Mouse (Mus musculus) cerebellum, adult 11 months (tissue): ENCODE data around the gene Ppp1r16b.

Experiments
- DNase-seq: peaks from one replicate; pipeline ENCODE4 v3.0.0; 2022

The Ppp1r16b gene

GRCm38 (mm10) chr2:158665098-158665497, at the start of gene Ppp1r16b:
Gene Ppp1r16b (plus strand): TSS chr2:158665398.
- no peak for DNase-seq

DNA sequence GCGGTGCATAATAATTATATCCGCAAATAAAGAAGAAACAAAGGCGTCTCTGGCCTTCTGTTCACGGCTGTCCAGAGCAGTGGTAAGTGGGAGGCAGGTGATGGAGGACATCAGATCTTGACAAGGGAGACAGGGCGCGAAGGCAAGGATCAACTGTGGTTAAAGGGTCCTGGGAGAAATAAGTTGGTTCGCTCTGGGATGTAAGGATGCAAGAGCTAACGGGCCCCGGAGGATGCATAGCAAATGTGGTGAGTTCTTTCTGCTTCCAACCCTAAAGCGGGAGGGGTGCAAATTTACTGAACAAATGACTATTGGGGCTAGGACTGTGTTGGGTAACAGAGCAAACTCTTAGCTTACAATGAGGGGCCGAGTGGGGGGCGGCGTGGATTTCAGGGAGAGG, 49.5 kb upstream of the Ppp1r16b start:
- no peak for DNase-seq

GRCm38 (mm10) chr2:158616296-158616695, 48.9 kb upstream of the Ppp1r16b start:
- DNase-seq, result no peak

DNA sequence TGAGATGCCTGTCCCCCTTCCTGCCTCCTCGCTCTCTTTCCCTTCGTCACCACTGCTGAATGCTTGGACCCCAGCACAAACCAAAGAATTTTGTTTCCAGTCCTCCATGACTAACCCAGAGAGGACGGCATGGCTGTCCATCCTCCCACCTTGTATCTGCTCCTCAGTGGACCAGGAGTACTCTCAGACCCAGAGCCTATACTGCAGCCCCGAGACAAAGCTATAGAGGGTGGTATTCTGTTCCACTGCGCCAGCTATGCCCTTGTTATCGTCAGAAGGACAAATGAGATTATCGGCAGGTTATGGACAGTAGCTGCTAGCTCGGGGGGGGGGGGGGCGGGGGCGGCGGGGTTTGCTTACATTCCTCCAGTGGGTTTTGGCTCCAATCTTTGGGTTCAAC, 48.4 kb upstream of the Ppp1r16b start:
- no peak for DNase-seq

- peak; percentile 92 for DNase-seq
Measured at GRCm38 (mm10) chr2:158624718-158625222, 40.4 kb upstream of the Ppp1r16b start, which contains the start of gene Actr5. Gene Actr5 (plus strand): TSS chr2:158624888.

GRCm38 (mm10) chr2:158625231-158625630, 40.0 kb upstream of the Ppp1r16b start:
- no peak for DNase-seq

DNA sequence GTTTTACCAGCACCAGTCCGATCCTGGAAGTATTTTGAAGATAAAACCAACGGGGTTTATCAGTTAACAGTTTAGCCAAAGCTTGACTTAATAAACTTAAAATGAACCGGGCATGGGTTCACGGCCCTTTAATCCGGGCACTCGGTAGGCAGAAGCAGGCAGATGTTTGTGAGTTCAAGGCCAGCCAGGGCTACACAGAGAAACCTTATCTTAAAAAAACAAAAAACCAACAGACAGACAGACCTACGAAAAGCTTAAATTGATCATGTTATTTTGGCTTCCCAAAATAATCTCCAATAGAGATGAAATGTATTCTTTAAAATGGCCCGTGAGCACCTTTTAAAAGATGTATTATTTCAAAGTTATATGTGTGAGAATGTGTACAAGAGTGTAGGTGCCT, 39.5 kb upstream of the Ppp1r16b start:
- DNase-seq, result no peak

GRCm38 (mm10) chr2:158628858-158629257, 36.3 kb upstream of the Ppp1r16b start:
- DNase-seq, result no peak

DNA sequence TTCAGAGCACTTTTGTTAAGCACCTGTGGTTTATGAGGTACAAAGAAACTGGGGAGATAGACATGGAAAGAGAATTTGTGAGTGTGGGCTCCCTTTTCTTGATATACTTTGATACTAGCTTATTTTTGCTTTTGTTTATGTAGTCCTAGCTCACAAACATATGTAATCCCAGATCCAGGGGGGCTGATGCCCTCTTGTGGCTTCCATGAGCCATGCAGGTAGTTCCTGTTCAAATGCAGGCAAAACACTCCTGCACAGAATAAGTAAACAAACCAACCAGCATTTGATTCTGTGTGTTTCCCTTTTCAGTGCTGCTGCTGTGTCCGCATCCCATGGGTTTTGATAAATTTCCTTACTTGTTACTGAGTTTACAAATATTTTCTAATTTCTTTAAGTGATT, 35.8 kb upstream of the Ppp1r16b start:
- no peak for DNase-seq

- DNase-seq, result no peak
Measured at GRCm38 (mm10) chr2:158631873-158632272, 33.3 kb upstream of the Ppp1r16b start.

- DNase-seq, result peak; percentile 28
Measured at GRCm38 (mm10) chr2:158641869-158642268, 23.3 kb upstream of the Ppp1r16b start.

DNA sequence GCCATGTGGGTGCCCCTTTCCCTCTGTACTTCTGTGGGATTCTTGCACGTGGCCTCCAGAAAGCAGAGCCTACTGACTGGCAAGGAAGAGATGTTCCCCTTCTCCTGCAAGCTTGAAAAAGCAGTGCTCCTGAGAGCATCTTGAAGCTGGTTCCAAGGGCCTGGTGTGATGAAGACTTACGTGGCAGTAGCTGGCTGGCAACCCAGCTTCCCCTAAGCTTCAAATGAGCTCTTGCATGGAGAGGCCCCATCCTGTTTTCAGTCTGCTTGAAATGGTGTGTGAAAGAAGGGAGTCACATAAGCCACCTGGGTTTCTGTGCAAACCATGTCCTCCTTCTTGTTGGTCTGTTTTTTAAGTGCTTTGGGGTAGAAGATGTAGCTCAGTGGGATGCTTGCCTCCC, 22.6 kb upstream of the Ppp1r16b start:
- no peak for DNase-seq

- DNase-seq, result no peak
Measured at GRCm38 (mm10) chr2:158643791-158644190, 21.4 kb upstream of the Ppp1r16b start.

DNA sequence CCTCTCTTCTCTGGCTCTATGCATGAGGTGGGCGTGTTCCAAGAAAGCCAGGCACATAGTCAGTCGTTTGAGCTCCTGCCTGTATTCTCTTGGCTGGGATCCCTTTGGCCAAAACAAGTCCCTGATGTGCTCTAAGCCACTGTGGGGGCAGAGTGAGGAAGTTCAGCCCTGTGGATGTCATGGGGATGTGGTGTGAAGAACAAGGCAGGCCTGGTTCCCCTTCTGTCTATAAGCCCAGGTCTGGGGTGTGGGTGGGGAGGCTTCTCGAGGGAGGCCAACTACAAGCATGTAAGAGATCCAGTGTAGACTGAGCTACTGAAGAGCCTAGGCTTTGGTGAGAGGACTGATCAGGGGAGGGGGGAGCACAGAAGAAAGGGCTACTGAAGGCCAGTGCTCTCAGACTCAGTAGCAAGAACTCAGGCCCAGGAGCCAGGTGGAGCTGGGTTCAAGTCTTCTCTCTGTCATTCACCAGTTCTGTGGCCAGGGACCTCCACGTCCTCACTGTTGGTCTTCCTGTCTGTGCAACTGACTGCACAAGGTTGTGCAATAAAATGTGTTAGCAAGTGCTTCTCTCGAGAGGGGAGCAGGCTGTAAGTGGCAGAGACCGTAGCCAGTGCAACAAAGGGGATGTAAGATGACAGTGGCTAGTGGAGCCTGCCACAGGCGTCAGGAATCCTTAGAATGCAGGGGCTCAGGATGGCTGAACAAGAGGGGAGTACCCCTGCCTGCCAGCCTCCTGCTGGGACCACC, 13.9 kb upstream of the Ppp1r16b start:
- DNase-seq, result no peak

GRCm38 (mm10) chr2:158652985-158653384, 12.2 kb upstream of the Ppp1r16b start:
- peak; percentile 50 for DNase-seq

GRCm38 (mm10) chr2:158654717-158655116, 10.5 kb upstream of the Ppp1r16b start:
- no peak for DNase-seq

- DNase-seq, result no peak
Measured at GRCm38 (mm10) chr2:158655806-158656205, 9.4 kb upstream of the Ppp1r16b start.

- no peak for DNase-seq
Measured at GRCm38 (mm10) chr2:158658822-158659221, 6.4 kb upstream of the Ppp1r16b start.

GRCm38 (mm10) chr2:158659346-158659745, 5.9 kb upstream of the Ppp1r16b start:
- no peak for DNase-seq

GRCm38 (mm10) chr2:158666071-158666800, 1.0 kb downstream of the Ppp1r16b start:
- DNase-seq, result no peak

DNA sequence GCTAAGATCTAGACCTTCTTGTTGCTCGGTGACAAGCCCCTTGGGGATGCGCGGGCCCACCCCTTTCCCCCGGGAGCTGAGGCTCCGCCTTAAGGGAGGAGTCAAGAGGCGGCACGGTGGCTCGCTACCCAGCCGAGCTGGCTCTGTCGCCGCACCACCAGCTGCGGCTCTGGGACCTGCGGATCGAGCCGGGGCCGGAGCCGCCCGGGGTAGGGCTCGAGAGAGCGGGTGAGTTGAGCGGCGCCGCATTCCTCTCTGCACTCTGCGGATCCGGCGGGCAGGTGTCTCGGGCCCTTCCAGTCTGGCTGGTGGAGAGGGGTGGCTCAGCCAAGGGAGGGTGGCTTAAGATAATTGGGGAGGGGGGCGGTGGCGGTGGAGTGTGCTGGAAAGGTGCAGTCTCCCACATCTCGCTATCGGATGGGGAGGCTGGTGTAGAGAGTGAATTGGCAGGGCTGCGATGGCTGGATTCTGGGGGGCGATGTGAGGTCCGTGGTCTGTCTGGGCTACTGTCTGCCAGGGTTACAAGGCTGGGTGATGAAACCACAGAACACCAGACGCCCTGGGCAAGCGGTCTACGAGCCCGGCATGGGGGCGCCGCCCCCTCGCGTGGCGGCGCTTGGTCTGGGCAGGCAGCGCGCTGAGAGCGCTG, 1.9 kb downstream of the Ppp1r16b start:
- no peak for DNase-seq

DNA sequence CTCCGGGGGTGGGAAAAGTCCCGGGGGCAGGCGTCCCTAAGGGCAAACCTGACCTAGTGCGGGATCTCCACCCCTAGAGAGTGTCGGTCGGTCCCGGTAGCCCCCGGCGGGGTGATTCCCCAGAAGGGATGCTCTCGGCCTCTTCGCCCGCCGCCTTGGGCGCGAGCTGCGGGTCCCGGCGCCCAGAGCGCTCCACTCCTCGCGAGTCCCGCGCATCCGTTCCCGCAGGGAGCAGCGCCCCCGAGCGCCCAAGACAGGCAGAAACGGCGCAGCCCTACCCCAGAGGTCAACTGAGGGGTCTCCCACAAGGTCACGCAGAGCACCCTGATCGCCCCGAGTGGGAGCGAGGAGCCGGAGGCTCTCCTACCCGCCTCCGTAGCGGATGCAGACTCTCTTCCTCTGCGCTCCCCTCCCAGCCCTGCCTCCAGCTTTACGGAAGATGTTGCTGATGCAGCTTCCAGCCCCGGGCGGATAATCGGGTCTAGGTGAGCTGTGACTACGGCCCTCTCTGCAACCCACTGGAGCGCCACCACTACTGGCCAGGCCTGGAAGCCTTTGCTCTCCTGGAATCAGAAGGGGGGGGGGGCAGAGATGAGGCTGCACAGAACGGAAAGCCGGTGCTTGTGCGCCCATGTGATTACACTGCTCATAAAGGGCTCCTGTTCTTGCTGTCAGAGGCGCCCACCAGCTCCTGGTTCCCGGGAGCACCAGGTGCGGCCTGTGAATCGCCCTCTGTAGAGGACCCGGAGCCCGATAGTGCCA, 2.7 kb downstream of the Ppp1r16b start:
- no peak for DNase-seq
